Mouse (Mus musculus) MEL (cell line): ENCODE data around the gene Rpl36-ps4. TPM values are rescaled to one million over a fixed set of nuclear protein-coding genes. Genes with fewer than 3 reads are reported as not detected.
A peak's percentile ranks its signal among the peaks of the same experiment; 100 is the strongest.

Experiments used
- DNase-seq: peaks from one replicate; pipeline ENCODE4 v3.0.0; 2011; ENCODE audit warnings: low read depth, low spot score
- H3K27ac ChIP-seq: 2 replicates; pipeline ENCODE4 v1.5.1; 2012; ENCODE audit warnings: low read depth, mild to moderate bottlenecking, control low read depth, low read length, moderate library complexity; ENCODE audit not compliant: control insufficient read depth
- H3K27me3 ChIP-seq, 2 experiments: fragments of 150-350 bp in 1 of 2; sonication (generic) in 1 of 2; 2 replicates each; pipeline ENCODE4 v1.6.1; 2012; ENCODE audit warnings: low read length in 2 of 2, mild to moderate bottlenecking in 2 of 2, improper control_type of control experiment in 1 of 2, moderate library complexity in 1 of 2; ENCODE audit not compliant: insufficient read depth in 2 of 2, control insufficient read depth in 1 of 2
- H3K36me3 ChIP-seq, 2 experiments: 2 replicates each; pipeline ENCODE4 v1.6.1; 2012 to 2014; ENCODE audit warnings: low read length in 2 of 2, improper control_type of control experiment in 1 of 2, inconsistent platforms in 1 of 2, mild to moderate bottlenecking in 1 of 2; ENCODE audit not compliant: insufficient read depth in 2 of 2, control insufficient read depth in 1 of 2
- H3K4me1 ChIP-seq, 2 experiments: fragments of 150-350 bp in 1 of 2; sonication (generic) in 1 of 2; 2 replicates each; pipeline ENCODE4 v1.6.1; 2012; ENCODE audit warnings: low read length in 2 of 2, improper control_type of control experiment in 1 of 2, mild to moderate bottlenecking in 1 of 2; ENCODE audit not compliant: insufficient read depth in 2 of 2, control insufficient read depth in 1 of 2
- H3K4me3 ChIP-seq, 2 experiments: fragments of 150-350 bp in 1 of 2; sonication (generic) in 1 of 2; 2 replicates each; pipeline ENCODE4 v1.5.1; 2012; ENCODE audit warnings: low read depth in 2 of 2, low read length in 2 of 2, mild to moderate bottlenecking in 2 of 2, moderate library complexity in 2 of 2, control low read depth in 1 of 2, improper control_type of control experiment in 1 of 2; ENCODE audit not compliant: control insufficient read depth in 1 of 2, insufficient read depth in 1 of 2
- H3K79me2 ChIP-seq: 2 replicates; pipeline ENCODE4 v1.6.1; 2012; ENCODE audit warnings: mild to moderate bottlenecking, low read length, moderate library complexity; ENCODE audit not compliant: control insufficient read depth, poor library complexity, insufficient read depth
- H3K9ac ChIP-seq: 2 replicates; pipeline ENCODE4 v1.6.1; 2012; ENCODE audit warnings: low read depth, mild to moderate bottlenecking, control low read depth, low read length, moderate library complexity; ENCODE audit not compliant: control insufficient read depth, poor library complexity, severe bottlenecking
- H3K9me3 ChIP-seq: fragments of 150-350 bp; sonication (generic); replicated peaks from 2 replicates; pipeline ENCODE4 v1.6.1; 2012; ENCODE audit warnings: mild to moderate bottlenecking, low read length, improper control_type of control experiment, moderate library complexity; ENCODE audit not compliant: insufficient read depth
- BHLHE40 ChIP-seq: IDR thresholded peaks from 2 replicates; pipeline ENCODE4 v1.6.1; 2012; ENCODE audit warnings: low read depth, mild to moderate bottlenecking, inconsistent platforms, low read length, improper control_type of control experiment, borderline replicate concordance
- CHD1 ChIP-seq: IDR thresholded peaks from 2 replicates; pipeline ENCODE4 v1.6.1; 2012; ENCODE audit warnings: low read depth, mild to moderate bottlenecking, inconsistent platforms, low read length, improper control_type of control experiment
- CTCF ChIP-seq, 3 experiments: IDR thresholded peaks in 2 of 3; conservative IDR thresholded peaks in 1 of 3; 2 replicates each; pipeline ENCODE4 v1.5.1; 2011 to 2012; ENCODE audit warnings: low read length in 3 of 3, low read depth in 2 of 3, mild to moderate bottlenecking in 2 of 3, improper control_type of control experiment in 1 of 3, inconsistent platforms in 1 of 3, mixed read lengths in 1 of 3, moderate library complexity in 1 of 3; ENCODE audit not compliant: control insufficient read depth in 1 of 3, insufficient read depth in 1 of 3, poor library complexity in 1 of 3, severe bottlenecking in 1 of 3
- ELF1 ChIP-seq: IDR thresholded peaks from 2 replicates; pipeline ENCODE4 v1.6.1; 2014; ENCODE audit warnings: low read depth, mild to moderate bottlenecking, inconsistent platforms, low read length, improper control_type of control experiment, moderate library complexity
- EP300 ChIP-seq, 2 experiments: IDR thresholded peaks; 2 replicates each; pipeline ENCODE4 v1.6.1; 2011; ENCODE audit warnings: improper control_type of control experiment in 2 of 2, low read length in 2 of 2, low read depth in 1 of 2, mild to moderate bottlenecking in 1 of 2
- GABPA ChIP-seq: IDR thresholded peaks from 2 replicates; pipeline ENCODE4 v1.6.1; 2012; ENCODE audit warnings: low read depth, mild to moderate bottlenecking, inconsistent platforms, low read length, improper control_type of control experiment, moderate library complexity
- GATA1 ChIP-seq: IDR thresholded peaks from 2 replicates; pipeline ENCODE4 v1.6.1; 2011; ENCODE audit warnings: low read depth, low read length, improper control_type of control experiment
- KAT2A ChIP-seq: conservative IDR thresholded peaks from 2 replicates; pipeline ENCODE4 v1.6.1; 2012; ENCODE audit warnings: low read depth, low read length, improper control_type of control experiment, inconsistent platforms
- MAZ ChIP-seq: IDR thresholded peaks from 2 replicates; pipeline ENCODE4 v1.6.1; 2012; ENCODE audit warnings: low read depth, mild to moderate bottlenecking, inconsistent platforms, low read length, improper control_type of control experiment
- MXI1 ChIP-seq: IDR thresholded peaks from 2 replicates; pipeline ENCODE4 v1.6.1; 2011; ENCODE audit warnings: mild to moderate bottlenecking, low read depth, low read length, improper control_type of control experiment
- MYB ChIP-seq: IDR thresholded peaks from 2 replicates; pipeline ENCODE4 v1.6.1; 2011; ENCODE audit warnings: mild to moderate bottlenecking, low read depth, low read length, improper control_type of control experiment
- MYC ChIP-seq: IDR thresholded peaks from 2 replicates; pipeline ENCODE4 v1.6.1; 2011; ENCODE audit warnings: low read depth, mild to moderate bottlenecking, low read length, improper control_type of control experiment, moderate library complexity
- POLR2A ChIP-seq, 2 experiments: IDR thresholded peaks; 2 replicates each; pipeline ENCODE4 v1.6.1; 2011 to 2012; ENCODE audit warnings: low read length in 2 of 2, mild to moderate bottlenecking in 2 of 2, control low read depth in 1 of 2, improper control_type of control experiment in 1 of 2, low read depth in 1 of 2, moderate library complexity in 1 of 2; ENCODE audit not compliant: control insufficient read depth in 1 of 2, insufficient read depth in 1 of 2, poor library complexity in 1 of 2
- POLR2AphosphoS5 ChIP-seq: IDR thresholded peaks from 2 replicates; pipeline ENCODE4 v1.6.1; 2012; ENCODE audit warnings: low read depth, borderline replicate concordance, mild to moderate bottlenecking, inconsistent platforms, low read length, moderate library complexity, mixed read lengths
- RAD21 ChIP-seq: IDR thresholded peaks from 2 replicates; pipeline ENCODE4 v1.6.1; 2011; ENCODE audit warnings: mild to moderate bottlenecking, low read depth, low read length, improper control_type of control experiment
- SIN3A ChIP-seq: IDR thresholded peaks from 2 replicates; pipeline ENCODE4 v1.6.1; 2012; ENCODE audit warnings: low read length, improper control_type of control experiment, inconsistent platforms
- SMC3 ChIP-seq: IDR thresholded peaks from 2 replicates; pipeline ENCODE4 v1.6.1; 2011; ENCODE audit warnings: low read depth, low read length, improper control_type of control experiment
- TBP ChIP-seq: IDR thresholded peaks from 2 replicates; pipeline ENCODE4 v1.8.0; 2011; ENCODE audit warnings: low read depth, low read length, improper control_type of control experiment
- TCF12 ChIP-seq: IDR thresholded peaks from 2 replicates; pipeline ENCODE4 v1.6.1; 2014; ENCODE audit warnings: low read depth, mild to moderate bottlenecking, inconsistent platforms, low read length, improper control_type of control experiment, moderate library complexity
- USF1 ChIP-seq: IDR thresholded peaks from 2 replicates; pipeline ENCODE4 v1.6.1; 2014; ENCODE audit warnings: low read depth, mild to moderate bottlenecking, inconsistent platforms, low read length, improper control_type of control experiment, moderate library complexity
- ZKSCAN1 ChIP-seq: IDR thresholded peaks from 2 replicates; pipeline ENCODE4 v1.6.1; 2012; ENCODE audit warnings: low read depth, mild to moderate bottlenecking, inconsistent platforms, low read length, improper control_type of control experiment, moderate library complexity
- ZNF384 ChIP-seq: IDR thresholded peaks from 2 replicates; pipeline ENCODE4 v1.6.1; 2012; ENCODE audit warnings: low read depth, mild to moderate bottlenecking, inconsistent platforms, low read length, improper control_type of control experiment
- polyA plus RNA-seq, 2 experiments: library from polyadenylated mRNA; stranded (reverse) in 1 of 2; unstranded in 1 of 2; fragments of >175 nt in 1 of 2; fragments of >200 nt in 1 of 2; gene quantifications; 2 replicates each; pipeline versions ENCODE4 v1.2.1 to v1.2.4; 2012; ENCODE audit warnings: low replicate concordance in 2 of 2, low read depth in 1 of 2; ENCODE audit not compliant: insufficient read length in 2 of 2, insufficient read depth in 1 of 2, missing spikeins in 1 of 2
- total RNA-seq: library from RNA; depleted of rRNA; stranded (reverse); fragments of 300-350 nt; gene quantifications from 2 replicates; pipeline ENCODE4 v1.2.3, GENCODE M21; 2012

Rpl36-ps4 gene
- total and polyA plus RNA-seq, 3 experiments: not detected

DNA sequence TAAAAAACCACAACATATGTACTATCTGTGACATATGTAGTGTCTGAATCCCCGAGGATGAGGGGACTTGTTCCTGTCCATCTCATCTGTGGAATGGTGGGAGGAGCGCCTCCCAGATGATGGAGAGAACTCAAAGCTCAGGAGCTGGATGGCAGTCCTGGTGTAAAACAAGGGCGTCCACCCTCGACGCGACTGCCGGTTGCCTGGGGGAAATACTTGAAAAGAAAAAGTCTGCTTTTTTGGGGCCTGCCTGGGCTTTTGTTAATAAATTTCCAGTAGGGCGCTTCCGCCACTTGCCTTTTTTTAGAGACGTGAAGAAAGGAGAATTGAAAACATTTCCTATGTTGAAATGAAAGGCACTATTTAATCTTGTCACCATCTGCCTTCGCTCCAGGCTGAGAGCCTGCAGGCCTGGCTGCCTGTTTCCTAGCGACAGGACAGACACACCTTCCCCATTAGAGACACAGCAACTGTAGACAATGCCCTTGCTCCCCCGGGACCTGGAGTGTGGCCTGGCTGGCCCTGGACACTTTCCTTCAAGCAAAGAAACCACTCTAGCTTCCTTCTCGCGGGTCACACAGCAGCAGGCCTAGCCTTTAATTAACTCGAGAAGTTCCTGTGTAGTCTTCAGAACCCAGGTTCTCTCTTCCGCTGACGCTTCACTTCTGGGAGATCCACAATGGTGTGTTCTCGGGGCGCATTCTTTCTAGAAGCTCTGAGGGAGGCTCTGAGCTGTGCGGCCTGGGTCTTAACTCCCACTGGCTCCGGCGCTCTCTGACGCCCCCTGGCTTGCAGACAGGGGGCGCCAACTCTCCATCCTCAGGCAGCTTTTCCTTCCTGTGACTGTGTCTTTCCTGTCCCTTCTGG, 43.3 kb upstream of the Rpl36-ps4 start:
- H3K27ac ChIP-seq: no peak overlapping the region
- DNase-seq: no peak
- no peaks in the 10 kb centered on the region for H3K4me1 ChIP-seq
- H3K9ac ChIP-seq: no peak overlapping the region
- H3K4me3 ChIP-seq: no peak overlapping the region
- H3K79me2 ChIP-seq: no peaks in the 10 kb centered on the region
- TF ChIP-seq CTCF (IDR thresholded peaks at IDR 0.05 in 2 of 3, conservative IDR thresholded peaks at IDR 0.05 in 1 of 3; ENCODE audit: control insufficient read depth in 1 of 3, insufficient read depth in 1 of 3, low read depth in 2 of 3, low read length in 3 of 3, poor library complexity in 1 of 3, severe bottlenecking in 1 of 3): peak; percentile 22 to 64 (median 52); a peak in 5 of 6 replicates
- no peak for TF ChIP-seq POLR2A (IDR thresholded peaks at IDR 0.05; ENCODE audit: control insufficient read depth in 1 of 2, insufficient read depth in 1 of 2, low read depth in 1 of 2, low read length in 2 of 2, poor library complexity in 1 of 2)
- no peak for TF ChIP-seq MYC
- TF ChIP-seq SMC3: peak; percentile 30
- TF ChIP-seq EP300 (IDR thresholded peaks at IDR 0.05; ENCODE audit: low read depth in 1 of 2, low read length in 2 of 2): no peak
- peak; percentile 19 for TF ChIP-seq RAD21
- TF ChIP-seq ZKSCAN1: no peak
- H3K36me3 ChIP-seq: 0 out of 4 replicates have a peak, but pooled peaks cover 0 to 2% of the 10 kb centered on the region in 2 experiments
- no peaks in the 10 kb centered on the region for H3K27me3 ChIP-seq
- no peaks in the 10 kb centered on the region for H3K9me3 ChIP-seq

DNA sequence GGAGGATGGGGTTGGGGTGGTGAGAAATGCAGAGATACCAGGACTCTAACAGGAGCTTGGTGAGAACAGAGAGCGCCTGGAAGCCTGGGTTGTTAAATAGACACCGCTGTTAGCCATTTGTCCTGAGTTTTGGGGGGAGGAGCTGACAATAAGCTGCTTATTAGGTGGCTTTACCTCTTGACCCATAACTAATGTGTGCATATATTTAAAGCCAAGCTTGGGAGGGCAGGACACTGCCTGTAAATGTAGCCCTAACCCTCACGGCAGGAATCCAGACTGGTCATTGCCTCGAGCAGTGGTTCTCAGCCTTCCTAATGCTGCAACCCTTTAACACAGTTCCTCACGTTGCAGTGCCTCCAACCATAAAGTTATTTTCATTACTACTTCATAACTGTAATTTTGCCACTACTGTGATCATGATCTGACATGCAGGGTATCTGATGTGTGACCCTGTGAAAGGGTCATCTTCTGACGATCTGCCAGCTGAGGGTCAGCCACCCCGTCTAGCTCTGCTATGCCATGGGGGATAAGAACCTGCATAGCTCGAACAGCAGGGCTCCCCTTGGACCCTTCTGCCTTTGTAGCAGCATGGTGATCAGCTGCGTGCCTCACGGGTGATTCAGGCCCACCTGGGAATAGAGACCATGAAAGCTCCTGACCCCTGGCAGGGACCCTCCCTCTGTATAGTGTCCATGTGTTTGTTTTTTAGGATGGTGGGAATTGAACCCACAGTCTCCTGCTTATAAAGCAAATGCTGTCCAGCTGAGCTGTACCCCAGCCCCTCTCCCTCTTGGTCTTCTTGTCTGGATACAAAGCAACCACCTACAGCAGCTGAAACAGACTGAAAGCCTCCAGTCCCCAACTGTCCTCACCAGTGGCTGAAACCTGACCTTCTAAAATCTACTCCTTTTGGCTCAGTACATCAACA, 42.0 kb upstream of the Rpl36-ps4 start:
- Histone ChIP-seq H3K36me3 (0 out of 4 replicates have a peak, but pooled peaks cover 0 to 2% of the 10 kb centered on the region in 2 experiments), H3K4me1 (no peaks in the 10 kb centered on the region), H3K27ac (no peak overlapping the region), H3K79me2 (no peaks in the 10 kb centered on the region), H3K4me3 (no peak overlapping the region)
- no peak for DNase-seq
- TF ChIP-seq TBP (no peak), CTCF (IDR thresholded peaks at IDR 0.05 in 2 of 3, conservative IDR thresholded peaks at IDR 0.05 in 1 of 3; ENCODE audit: control insufficient read depth in 1 of 3, insufficient read depth in 1 of 3, low read depth in 2 of 3, low read length in 3 of 3, poor library complexity in 1 of 3, severe bottlenecking in 1 of 3) (no peak), POLR2A (IDR thresholded peaks at IDR 0.05; ENCODE audit: control insufficient read depth in 1 of 2, insufficient read depth in 1 of 2, low read depth in 1 of 2, low read length in 2 of 2, poor library complexity in 1 of 2) (no peak), RAD21 (no peak), BHLHE40 (no peak), GABPA (no peak), TCF12 (no peak), MYB (no peak), MYC (no peak), GATA1 (no peak), POLR2AphosphoS5 (no peak), CHD1 (no peak), KAT2A (no peak), USF1 (no peak), SMC3 (no peak), ELF1 (no peak), SIN3A (no peak), MXI1 (no peak), ZNF384 (no peak), MAZ (no peak)
- TF ChIP-seq, all 39 proteins: peak for 0
- H3K9me3 ChIP-seq: no peaks in the 10 kb centered on the region
- no peaks in the 10 kb centered on the region for H3K27me3 ChIP-seq
- H3K9ac ChIP-seq: no peak overlapping the region
